Mouse (Mus musculus) testis, adult 2 months (tissue): ENCODE results near the gene Kctd14. TPM values are rescaled to one million over a fixed set of nuclear protein-coding genes. Genes with fewer than 3 reads are reported as not detected.

ENCODE experiments used
- H3K27ac ChIP-seq: fragments of 200-500 bp; 2 replicates; pipeline ENCODE4 v1.5.1; 2012; ENCODE audit warnings: low read depth, low read length; ENCODE audit not compliant: control insufficient read depth, insufficient read depth
- H3K27me3 ChIP-seq: fragments of 200-500 bp; 2 replicates; pipeline ENCODE4 v1.6.1; 2012; ENCODE audit warnings: mild to moderate bottlenecking, low read length, moderate library complexity; ENCODE audit not compliant: control insufficient read depth, insufficient read depth
- H3K36me3 ChIP-seq: fragments of 200-500 bp; 2 replicates; pipeline ENCODE4 v1.6.1; 2012; ENCODE audit warnings: mild to moderate bottlenecking, low read length; ENCODE audit not compliant: control insufficient read depth, insufficient read depth
- H3K4me1 ChIP-seq: fragments of 200-500 bp; 2 replicates; pipeline ENCODE4 v1.6.1; 2012; ENCODE audit warnings: low read length; ENCODE audit not compliant: control insufficient read depth, insufficient read depth
- H3K4me3 ChIP-seq: fragments of 200-500 bp; 2 replicates; pipeline ENCODE4 v1.5.1; 2012; ENCODE audit warnings: low read depth, mild to moderate bottlenecking, low read length, moderate library complexity, mixed read lengths; ENCODE audit not compliant: control insufficient read depth
- CTCF ChIP-seq: fragments of 200-500 bp; IDR thresholded peaks from 2 replicates; pipeline ENCODE4 v1.5.1; 2012; ENCODE audit warnings: low read depth, mild to moderate bottlenecking, inconsistent platforms, low read length, moderate library complexity; ENCODE audit not compliant: control insufficient read depth, insufficient read depth, insufficient replicate concordance
- POLR2A ChIP-seq: fragments of 200-500 bp; IDR thresholded peaks from 2 replicates; pipeline ENCODE4 v1.6.1; 2012; ENCODE audit warnings: low read depth, mild to moderate bottlenecking, inconsistent platforms, low read length, moderate library complexity; ENCODE audit not compliant: control insufficient read depth
- polyA plus RNA-seq: library from polyadenylated mRNA; depleted of rRNA; stranded (reverse); fragments of >200 nt; gene quantifications from 2 replicates; pipeline ENCODE4 v1.2.3, GENCODE M21; 2012

Kctd14 gene
- polyA plus RNA-seq, 1 experiment = 12.2 TPM

- Histone ChIP-seq H3K36me3 (no peaks in the 10 kb centered on the region), H3K27me3 (no peaks in the 10 kb centered on the region), H3K27ac (no peak overlapping the region), H3K4me3 (no peak overlapping the region; the same call in 1 of the 2 replicates), H3K4me1 (peaks cover 8% of the 10 kb centered on the region)
- no peak for TF ChIP-seq CTCF
- TF ChIP-seq POLR2A = no peak
Measured at GRCm38 (mm10) chr7:97416473-97416872, 34.6 kb upstream of the Kctd14 start.

GRCm38 (mm10) chr7:97416906-97417777, 34.0 kb upstream of the Kctd14 start, which contains the start of gene Thrsp:
Gene Thrsp, minus strand, starts transcription at chr7:97417730.
- H3K36me3 ChIP-seq = no peaks in the 10 kb centered on the region
- H3K27me3 ChIP-seq = no peaks in the 10 kb centered on the region
- H3K27ac ChIP-seq = no peak within 1 kb of the TSS
- peak within 1 kb of the TSS; percentile 40 for H3K4me3 ChIP-seq
- H3K4me1 ChIP-seq = peaks cover 8% of the 10 kb centered on the region
- no peak for TF ChIP-seq CTCF

DNA sequence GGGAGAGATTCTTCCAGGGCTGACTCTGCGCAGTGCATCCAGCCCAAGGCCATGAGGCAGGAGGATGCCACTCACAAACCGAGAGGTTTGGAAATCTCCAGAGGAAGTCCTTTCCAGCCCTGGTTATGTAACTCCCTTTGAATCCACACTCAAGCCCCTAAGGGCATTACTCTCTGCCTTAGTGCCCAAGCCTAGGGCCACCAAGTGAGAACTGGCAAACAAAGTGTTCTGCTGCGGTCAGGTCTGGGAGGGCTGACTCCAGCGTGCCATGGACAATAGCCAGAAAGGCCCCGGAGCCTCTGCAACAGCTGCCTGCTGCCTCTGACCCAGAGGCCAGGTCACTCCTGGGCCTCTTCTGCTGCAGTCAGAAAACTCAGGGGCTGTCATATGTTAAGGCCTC, 32.4 kb upstream of the Kctd14 start:
- Histone ChIP-seq H3K4me3 (no peak overlapping the region), H3K27me3 (no peaks in the 10 kb centered on the region), H3K27ac (no peak overlapping the region; the same call in 1 of the 2 replicates), H3K4me1 (peaks cover 8% of the 10 kb centered on the region), H3K36me3 (no peaks in the 10 kb centered on the region)
- TF ChIP-seq POLR2A = no peak
- no peak for TF ChIP-seq CTCF

DNA sequence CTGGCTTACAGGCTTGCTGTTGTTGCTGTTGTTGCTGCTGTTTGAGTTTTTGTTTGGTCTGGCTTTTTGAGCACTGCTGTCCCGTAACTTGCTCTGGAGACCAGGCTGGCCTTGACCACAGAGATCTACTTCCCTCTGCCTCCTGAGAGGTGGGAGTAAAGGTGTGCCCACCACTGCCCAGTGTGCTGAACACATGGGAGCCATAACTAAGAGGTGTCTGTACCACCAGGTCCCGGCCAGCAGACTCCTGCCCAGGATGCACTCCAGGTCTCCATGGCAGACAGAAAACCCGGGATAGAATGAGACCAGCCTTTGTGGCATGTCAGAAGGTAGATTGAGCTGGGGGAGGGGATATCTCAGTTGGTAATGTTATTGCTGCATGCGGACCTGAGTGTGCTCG, 32.0 kb upstream of the Kctd14 start:
- H3K27me3 ChIP-seq = no peaks in the 10 kb centered on the region
- H3K4me3 ChIP-seq = no peak overlapping the region
- TF ChIP-seq CTCF (no peak), POLR2A (no peak)
- H3K4me1 ChIP-seq = peaks cover 8% of the 10 kb centered on the region
- H3K36me3 ChIP-seq = no peaks in the 10 kb centered on the region
- peak overlapping the region; percentile 22; the same call in 1 of the 2 replicates for H3K27ac ChIP-seq

DNA sequence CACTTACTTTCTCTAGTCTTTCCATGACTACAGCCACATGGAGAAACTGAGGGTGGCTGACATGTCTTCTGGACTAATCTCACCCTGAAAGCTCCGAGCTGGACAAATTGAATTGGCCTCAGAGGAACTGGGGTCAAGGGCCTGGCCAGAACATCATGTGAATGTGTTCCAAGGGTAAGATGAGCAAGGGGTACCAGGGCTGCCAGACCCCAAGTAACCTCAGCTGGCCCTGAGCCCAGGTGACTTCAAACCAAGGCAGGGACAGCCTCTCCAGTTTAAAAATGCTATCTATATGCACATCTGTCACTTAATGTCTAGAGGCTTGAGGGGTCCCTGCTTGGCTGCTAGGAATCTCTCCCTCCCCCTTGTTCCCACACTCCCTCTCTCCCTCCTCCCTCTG, 30.7 kb upstream of the Kctd14 start:
- TF ChIP-seq CTCF = no peak
- no peak for TF ChIP-seq POLR2A
- Histone ChIP-seq H3K27ac (peak overlapping the region; percentile 63; the same call in 1 of the 2 replicates), H3K36me3 (no peaks in the 10 kb centered on the region), H3K4me1 (peaks cover 13% of the 10 kb centered on the region), H3K4me3 (no peak overlapping the region), H3K27me3 (no peaks in the 10 kb centered on the region)

DNA sequence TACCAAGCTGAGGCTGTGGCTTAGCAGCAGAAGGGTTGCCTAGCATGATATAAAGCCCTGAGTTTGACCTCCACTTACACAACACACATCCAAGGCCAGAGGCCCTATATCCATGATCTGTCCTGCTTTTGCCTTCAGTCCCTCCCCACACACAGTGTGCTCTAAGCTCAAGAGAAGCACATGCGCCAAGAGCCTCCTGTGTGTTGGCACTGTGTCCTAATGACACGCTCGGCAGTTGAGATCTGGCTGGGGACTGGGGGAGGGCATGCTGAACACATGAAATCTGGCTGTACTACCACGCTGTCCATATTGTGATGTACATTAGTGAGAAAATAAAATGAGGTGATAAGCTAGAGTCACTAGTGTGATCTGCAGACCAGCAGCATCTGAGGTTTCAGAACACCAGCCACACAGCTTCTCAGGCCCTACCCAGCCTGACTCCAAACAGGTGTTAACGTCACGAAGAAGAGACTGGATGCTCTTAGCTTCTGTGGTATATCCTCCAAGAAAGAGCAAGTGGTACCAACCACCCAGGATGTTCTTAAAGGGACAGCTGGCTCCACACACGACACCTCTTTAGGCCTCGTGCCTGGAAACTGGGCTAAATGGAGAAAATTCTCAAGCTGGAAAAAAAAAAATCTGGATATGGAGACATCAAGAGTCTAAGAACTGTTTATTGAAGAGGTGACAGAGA, 30.0 kb upstream of the Kctd14 start:
- H3K36me3 ChIP-seq = no peaks in the 10 kb centered on the region
- no peaks in the 10 kb centered on the region for H3K27me3 ChIP-seq
- peak overlapping the region; percentile 63; the same call in 1 of the 2 replicates for H3K27ac ChIP-seq
- no peak overlapping the region for H3K4me3 ChIP-seq
- TF ChIP-seq CTCF (no peak), POLR2A (no peak)
- peaks cover 13% of the 10 kb centered on the region for H3K4me1 ChIP-seq

GRCm38 (mm10) chr7:97423754-97424153, 27.4 kb upstream of the Kctd14 start:
- Histone ChIP-seq H3K36me3 (no peaks in the 10 kb centered on the region), H3K27ac (no peak overlapping the region), H3K27me3 (no peaks in the 10 kb centered on the region), H3K4me1 (peaks cover 8% of the 10 kb centered on the region), H3K4me3 (no peak overlapping the region)
- TF ChIP-seq CTCF (no peak), POLR2A (no peak)
